Mouse (Mus musculus) intestine, postnatal 0 days (tissue): ENCODE results near the gene 1700025C18Rik. TPM values are rescaled to one million over a fixed set of nuclear protein-coding genes. Genes with fewer than 3 reads are reported as not detected.
A peak's percentile ranks its signal among the peaks of the same experiment; 100 is the strongest.

Source experiments
- ATAC-seq: fragments of 200-750 bp; cut with Nextera tagmentation; 2 replicates; pipeline ENCODE4 v1.8.0; 2017; ENCODE audit warnings: mild to moderate bottlenecking, moderate TSS enrichment, moderate library complexity
- H3K27ac ChIP-seq: fragments of 300-500 bp; sonication (generic); 2 replicates; pipeline ENCODE4 v1.5.1; 2014; ENCODE audit warnings: mild to moderate bottlenecking, low read depth, low read length, moderate library complexity
- H3K27me3 ChIP-seq: fragments of 300-500 bp; sonication (generic); replicated peaks from 2 replicates; pipeline ENCODE4 v1.6.1; 2014; ENCODE audit warnings: low read length, mixed read lengths; ENCODE audit not compliant: control insufficient read depth, insufficient read depth
- H3K36me3 ChIP-seq: fragments of 300-500 bp; sonication (generic); 2 replicates; pipeline ENCODE4 v1.6.1; 2014; ENCODE audit warnings: mild to moderate bottlenecking, moderate library complexity; ENCODE audit not compliant: control insufficient read depth, insufficient read depth
- H3K4me1 ChIP-seq: fragments of 300-500 bp; sonication (generic); replicated peaks from 2 replicates; pipeline ENCODE4 v1.6.1; 2014; ENCODE audit warnings: antibody characterized with exemption, low read length, mixed read lengths; ENCODE audit not compliant: control insufficient read depth, insufficient read depth
- H3K4me2 ChIP-seq: fragments of 300-500 bp; sonication (generic); replicated peaks from 2 replicates; pipeline ENCODE4 v1.6.1; 2014; ENCODE audit warnings: low read depth, mild to moderate bottlenecking, moderate library complexity
- H3K4me3 ChIP-seq: fragments of 300-500 bp; sonication (generic); 2 replicates; pipeline ENCODE4 v1.5.1; 2014; ENCODE audit warnings: low read depth, low read length
- H3K9ac ChIP-seq: fragments of 300-500 bp; sonication (generic); 2 replicates; pipeline ENCODE4 v1.6.1; 2014; ENCODE audit warnings: mild to moderate bottlenecking, low read depth, low read length
- H3K9me3 ChIP-seq: fragments of 300-500 bp; sonication (generic); 2 replicates; pipeline ENCODE4 v1.6.1; 2016; ENCODE audit warnings: mixed run types; ENCODE audit not compliant: control insufficient read depth
- CTCF ChIP-seq: sonication (generic); IDR thresholded peaks from 2 replicates; pipeline ENCODE4 v1.5.1; 2016; ENCODE audit warnings: low read depth, mild to moderate bottlenecking, control low read depth, antibody characterized with exemption, moderate library complexity
- WGBS: fragments of 180-500 bp; shearing (Covaris S2); extraction: QIAGEN DNeasy Blood & Tissue Kit; methylation state at CpG from one replicate; pipeline ENCODE4 v1.1.7; 2014; 5-methylcytosine and 5-hydroxymethylcytosine counted together
- polyA plus RNA-seq: library from polyadenylated mRNA; unstranded; fragments of >200 nt; fragmentation: Nextera tagmentation; extraction: Ambion mirVana; gene quantifications from 2 replicates; pipeline ENCODE4 v1.2.1, GENCODE M21; 2015

Gene 1700025C18Rik
- polyA plus RNA-seq, 1 experiment from 2014 or later = not detected

GRCm38 (mm10) chr2:165050826-165051548 lies 39.6 kb downstream of the 1700025C18Rik start:
- H3K36me3 ChIP-seq = no peaks in the 10 kb centered on the region
- no peaks in the 10 kb centered on the region for H3K9me3 ChIP-seq
- TF ChIP-seq CTCF = no peak
- no peak overlapping the region for H3K4me3 ChIP-seq
- no peak overlapping the region for H3K27ac ChIP-seq
- WGBS = 71% methylated on average over 18 of the region's 18 CpGs
- no peaks in the 10 kb centered on the region for H3K27me3 ChIP-seq
- 0 out of 2 replicates have a peak, but pooled peaks cover 10% of the 10 kb centered on the region for H3K4me1 ChIP-seq
- H3K4me2 ChIP-seq = no peak overlapping the region
- no peak for ATAC-seq
- no peak overlapping the region for H3K9ac ChIP-seq

GRCm38 (mm10) chr2:165049044-165049443 lies 41.5 kb downstream of the 1700025C18Rik start:
- Histone ChIP-seq H3K27ac (no peak overlapping the region), H3K9me3 (no peaks in the 10 kb centered on the region), H3K27me3 (no peaks in the 10 kb centered on the region), H3K36me3 (no peaks in the 10 kb centered on the region), H3K4me2 (no peak overlapping the region), H3K4me1 (no peaks in the 10 kb centered on the region), H3K4me3 (no peak overlapping the region), H3K9ac (no peak overlapping the region)
- WGBS = 73% methylated on average over 5 of the region's 5 CpGs
- ATAC-seq = no peak
- no peak for TF ChIP-seq CTCF

- 56% methylated on average over 2 of the region's 2 CpGs for WGBS
- Histone ChIP-seq H3K36me3 (no peaks in the 10 kb centered on the region), H3K4me3 (no peak overlapping the region), H3K9me3 (no peaks in the 10 kb centered on the region), H3K4me2 (no peak overlapping the region), H3K4me1 (no peaks in the 10 kb centered on the region), H3K9ac (no peak overlapping the region), H3K27me3 (no peaks in the 10 kb centered on the region), H3K27ac (no peak overlapping the region)
- no peak for ATAC-seq
- no peak for TF ChIP-seq CTCF
These were observed 46.8 kb downstream of the 1700025C18Rik start for GRCm38 (mm10) chr2:165043729-165044128.

- no peaks in the 10 kb centered on the region for H3K4me1 ChIP-seq
- WGBS = 2% methylated on average over 17 of the region's 17 CpGs
- no peaks in the 10 kb centered on the region for H3K36me3 ChIP-seq
- peak overlapping the region; percentile 41 for H3K4me2 ChIP-seq
- no peaks in the 10 kb centered on the region for H3K9me3 ChIP-seq
- no peak overlapping the region for H3K4me3 ChIP-seq
- ATAC-seq = peak; percentile 79
- H3K9ac ChIP-seq = no peak overlapping the region
- TF ChIP-seq CTCF = 0 out of 2 replicates have a peak, but pooled peaks have one; percentile 12
- no peaks in the 10 kb centered on the region for H3K27me3 ChIP-seq
- H3K27ac ChIP-seq = no peak overlapping the region
These were observed 47.4 kb downstream of the 1700025C18Rik start for GRCm38 (mm10) chr2:165043090-165043636.

- H3K9ac ChIP-seq = no peak overlapping the region
- 76% methylated on average over 5 of the region's 5 CpGs for WGBS
- no peak overlapping the region for H3K27ac ChIP-seq
- no peaks in the 10 kb centered on the region for H3K36me3 ChIP-seq
- H3K27me3 ChIP-seq = no peaks in the 10 kb centered on the region
- no peak overlapping the region for H3K4me2 ChIP-seq
- H3K9me3 ChIP-seq = no peaks in the 10 kb centered on the region
- no peaks in the 10 kb centered on the region for H3K4me1 ChIP-seq
- TF ChIP-seq CTCF = no peak
- H3K4me3 ChIP-seq = no peak overlapping the region
- ATAC-seq = no peak
These were observed 48.4 kb downstream of the 1700025C18Rik start for GRCm38 (mm10) chr2:165042126-165042525.

GRCm38 (mm10) chr2:165037415-165037814 lies 53.1 kb downstream of the 1700025C18Rik start:
- no peak for TF ChIP-seq CTCF
- Histone ChIP-seq H3K4me2 (no peak overlapping the region), H3K4me1 (0 out of 2 replicates have a peak, but pooled peaks cover 1% of the 10 kb centered on the region), H3K4me3 (no peak overlapping the region), H3K27me3 (no peaks in the 10 kb centered on the region), H3K27ac (no peak overlapping the region), H3K36me3 (no peaks in the 10 kb centered on the region), H3K9me3 (no peaks in the 10 kb centered on the region), H3K9ac (no peak overlapping the region)
- WGBS = 60% methylated on average over 4 of the region's 4 CpGs
- no peak for ATAC-seq
